Mouse (Mus musculus) liver, adult 2 months (tissue): ENCODE measurements around the gene Ppp3ca. TPM values are rescaled to one million over a fixed set of nuclear protein-coding genes. Genes with fewer than 3 reads are reported as not detected.

Experiments used
- DNase-seq: peaks from one replicate; pipeline ENCODE4 v3.0.0-alpha.2; 2011; ENCODE audit warnings: low read depth, low spot score; ENCODE audit errors: extremely low read depth
- H3K27ac ChIP-seq: fragments of 200-500 bp; replicated peaks from 2 replicates; pipeline ENCODE4 v1.5.1; 2012; ENCODE audit warnings: low read depth, mild to moderate bottlenecking, control low read depth, inconsistent platforms, low read length; ENCODE audit not compliant: insufficient read depth
- H3K27me3 ChIP-seq: fragments of 200-500 bp; 2 replicates; pipeline ENCODE4 v1.6.1; 2012; ENCODE audit warnings: mild to moderate bottlenecking, moderate library complexity, low read length, inconsistent platforms; ENCODE audit not compliant: control insufficient read depth, insufficient read depth
- H3K36me3 ChIP-seq: fragments of 200-500 bp; 2 replicates; pipeline ENCODE4 v1.6.1; 2012; ENCODE audit warnings: low read length, inconsistent platforms; ENCODE audit not compliant: control insufficient read depth, insufficient read depth
- H3K4me1 ChIP-seq: fragments of 200-500 bp; 2 replicates; pipeline ENCODE4 v1.6.1; 2011; ENCODE audit warnings: low read length; ENCODE audit not compliant: control insufficient read depth, insufficient read depth
- H3K4me3 ChIP-seq: fragments of 200-500 bp; 2 replicates; pipeline ENCODE4 v1.5.1; 2011; ENCODE audit warnings: low read depth, mild to moderate bottlenecking, control low read depth, low read length, moderate library complexity; ENCODE audit not compliant: insufficient read depth
- H3K79me2 ChIP-seq: fragments of 200-500 bp; 2 replicates; pipeline ENCODE4 v1.6.1; 2012; ENCODE audit warnings: inconsistent platforms, mild to moderate bottlenecking, low read length, moderate library complexity; ENCODE audit not compliant: control insufficient read depth, insufficient read depth
- H3K9ac ChIP-seq: fragments of 200-500 bp; 2 replicates; pipeline ENCODE4 v1.6.1; 2012; ENCODE audit warnings: low read depth, mild to moderate bottlenecking, control low read depth, inconsistent platforms, low read length
- CTCF ChIP-seq: fragments of 200-500 bp; IDR thresholded peaks from 2 replicates; pipeline ENCODE4 v1.5.1; 2011; ENCODE audit warnings: low read depth, low read length, control low read depth
- POLR2A ChIP-seq: fragments of 200-500 bp; IDR thresholded peaks from 2 replicates; pipeline ENCODE4 v1.6.1; 2011; ENCODE audit warnings: low read length, control low read depth; ENCODE audit not compliant: insufficient read depth; ENCODE audit errors: extremely low read depth
- WGBS: fragments of 180-500 bp; shearing (Covaris S2); methylation state at CpG from one replicate; pipeline ENCODE4 v1.1.7; 2018; 5-methylcytosine and 5-hydroxymethylcytosine counted together
- polyA plus RNA-seq: library from polyadenylated mRNA; depleted of rRNA; stranded (reverse); fragments of >200 nt; gene quantifications from 2 replicates; pipeline ENCODE4 v1.2.3, GENCODE M21; 2012
- total RNA-seq: library from RNA; depleted of rRNA; stranded (reverse); fragments of >200 nt; gene quantifications from 2 replicates; pipeline ENCODE4 v1.2.3, GENCODE M21; 2014

Gene Ppp3ca
- total and polyA plus RNA-seq, 2 experiments: 9.8 to 23.0 TPM

DNA sequence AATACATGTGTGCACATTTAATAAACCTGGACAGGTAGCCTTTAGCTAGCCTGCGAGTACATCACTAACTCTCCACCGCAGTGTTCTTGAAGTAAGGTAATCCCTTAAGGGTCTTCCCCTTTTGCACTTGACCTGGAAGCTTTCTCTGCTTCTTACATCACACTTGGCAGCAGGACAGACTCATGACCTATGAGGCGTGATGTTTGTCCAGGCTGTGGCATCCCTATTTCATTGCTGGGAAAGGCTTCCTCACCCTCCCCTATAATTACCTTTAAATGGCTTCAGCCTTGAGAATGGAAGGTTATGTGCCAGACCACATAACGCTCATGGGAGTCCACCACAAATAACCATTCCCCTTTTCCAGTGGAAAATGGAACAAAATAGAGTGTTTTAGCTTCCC, 145.0 kb downstream of the Ppp3ca start:
- H3K79me2 ChIP-seq: peaks cover 8% of the 10 kb centered on the region; the same call in 1 of the 2 replicates
- H3K27me3 ChIP-seq: no peaks in the 10 kb centered on the region
- WGBS: 67% methylated on average over 4 of the region's 4 CpGs
- no peaks in the 10 kb centered on the region for H3K36me3 ChIP-seq
- no peak overlapping the region for H3K27ac ChIP-seq
- peaks cover 1% of the 10 kb centered on the region; the same call in 1 of the 2 replicates for H3K4me1 ChIP-seq
- H3K9ac ChIP-seq: no peak overlapping the region
- H3K4me3 ChIP-seq: no peak overlapping the region
- TF ChIP-seq POLR2A (no peak), CTCF (no peak)
- peak; percentile 50 for DNase-seq

DNA sequence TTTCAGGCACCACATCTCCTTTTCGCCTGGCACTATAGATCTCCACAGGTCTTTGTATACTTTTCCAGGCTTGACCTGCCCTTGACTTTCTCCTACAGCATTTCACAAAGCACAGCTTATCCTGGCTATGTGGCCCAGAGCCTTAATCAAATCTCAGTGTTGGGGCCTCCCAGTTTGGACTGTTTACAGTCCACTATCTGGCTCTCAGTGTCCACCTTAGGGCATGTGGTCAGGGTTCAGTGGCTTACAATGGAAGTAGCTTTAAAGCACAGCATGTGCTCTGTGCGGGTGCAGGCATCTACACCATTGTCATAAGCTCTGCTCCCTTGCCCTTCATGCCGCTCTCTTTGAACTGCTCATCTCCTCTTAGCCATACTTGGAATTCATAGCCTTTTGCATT, 146.4 kb downstream of the Ppp3ca start:
- Histone ChIP-seq H3K4me3 (no peak overlapping the region), H3K36me3 (no peaks in the 10 kb centered on the region), H3K4me1 (peaks cover 1% of the 10 kb centered on the region; the same call in 1 of the 2 replicates), H3K79me2 (peaks cover 11% of the 10 kb centered on the region; the same call in 1 of the 2 replicates), H3K27ac (no peak overlapping the region), H3K27me3 (no peaks in the 10 kb centered on the region), H3K9ac (no peak overlapping the region)
- 68% methylated on average over 3 of the region's 3 CpGs for WGBS
- DNase-seq: no peak
- TF ChIP-seq POLR2A (no peak), CTCF (no peak)

DNA sequence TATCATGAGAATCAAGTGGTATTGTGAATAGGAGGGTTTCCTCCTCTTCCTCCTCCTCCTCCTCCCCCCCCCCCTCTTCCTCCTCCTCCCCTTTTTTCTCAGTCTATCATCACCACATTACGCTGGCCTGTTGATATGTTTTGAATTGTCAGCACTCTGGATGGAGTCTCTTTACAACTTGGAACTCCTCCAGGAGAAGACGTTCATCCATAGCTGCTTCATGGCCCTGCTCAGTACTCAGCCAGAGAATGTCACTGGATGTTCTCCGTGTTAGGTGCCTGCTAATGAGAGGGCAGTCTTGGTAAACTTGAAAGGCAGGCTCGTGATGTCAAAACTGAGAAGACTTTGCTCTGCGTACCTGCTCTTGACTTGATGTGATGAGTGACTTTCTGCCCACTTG, 149.1 kb downstream of the Ppp3ca start:
- no peak overlapping the region for H3K9ac ChIP-seq
- 67% methylated on average over 5 of the region's 5 CpGs for WGBS
- H3K27ac ChIP-seq: no peak overlapping the region
- peaks cover 1% of the 10 kb centered on the region; the same call in 1 of the 2 replicates for H3K4me1 ChIP-seq
- TF ChIP-seq POLR2A: no peak
- TF ChIP-seq CTCF: no peak
- DNase-seq: no peak
- no peaks in the 10 kb centered on the region for H3K27me3 ChIP-seq
- peaks cover 17% of the 10 kb centered on the region; the same call in 1 of the 2 replicates for H3K79me2 ChIP-seq
- peaks cover 1% of the 10 kb centered on the region; the same call in 1 of the 2 replicates for H3K36me3 ChIP-seq
- no peak overlapping the region for H3K4me3 ChIP-seq

DNA sequence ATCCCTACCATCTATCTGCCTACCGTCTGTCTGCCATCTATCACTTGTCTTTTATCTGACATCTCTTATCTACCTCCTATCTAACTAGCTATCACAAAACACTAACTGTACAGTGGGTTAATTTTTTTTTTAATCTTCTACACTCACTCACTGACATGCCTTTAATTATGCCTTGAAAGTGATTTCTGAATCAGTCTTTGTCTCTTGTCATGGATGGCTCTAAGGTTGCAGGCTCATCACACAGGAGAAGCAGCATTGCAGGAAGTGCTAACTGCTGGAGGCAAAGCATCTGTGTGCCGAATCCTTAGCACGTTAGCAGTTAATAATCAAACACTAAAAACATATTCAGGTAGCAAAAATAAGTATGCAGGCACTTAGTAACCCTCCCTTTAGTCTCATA, 151.1 kb downstream of the Ppp3ca start:
- peaks cover 1% of the 10 kb centered on the region; the same call in 1 of the 2 replicates for H3K36me3 ChIP-seq
- H3K27me3 ChIP-seq: no peaks in the 10 kb centered on the region
- H3K4me3 ChIP-seq: no peak overlapping the region
- 88% methylated on average over 3 of the region's 3 CpGs for WGBS
- H3K9ac ChIP-seq: no peak overlapping the region
- H3K79me2 ChIP-seq: peaks cover 12% of the 10 kb centered on the region; the same call in 1 of the 2 replicates
- H3K4me1 ChIP-seq: no peaks in the 10 kb centered on the region; the same call in 1 of the 2 replicates
- TF ChIP-seq CTCF (no peak), POLR2A (no peak)
- no peak overlapping the region for H3K27ac ChIP-seq
- no peak for DNase-seq

DNA sequence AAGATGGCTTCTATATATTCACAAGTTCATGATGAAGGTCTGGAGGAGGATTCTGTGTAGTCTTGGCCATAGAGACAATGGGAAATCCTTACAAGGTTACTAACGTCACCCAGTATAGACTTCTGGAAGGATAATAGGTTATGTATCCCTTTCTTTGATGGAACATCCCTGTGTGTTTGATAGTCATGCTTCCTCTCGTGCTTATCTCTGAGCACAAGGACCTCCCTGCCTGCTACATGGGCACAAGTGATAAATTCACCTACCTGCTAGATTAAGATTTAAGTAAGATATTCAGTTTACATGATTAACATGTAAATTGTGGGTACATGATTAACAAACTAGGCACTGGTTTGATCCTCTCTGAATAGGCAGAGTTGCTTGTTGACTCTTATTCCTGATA, 152.1 kb downstream of the Ppp3ca start:
- DNase-seq: no peak
- no peak overlapping the region for H3K27ac ChIP-seq
- peaks cover 1% of the 10 kb centered on the region; the same call in 1 of the 2 replicates for H3K36me3 ChIP-seq
- H3K4me3 ChIP-seq: no peak overlapping the region
- TF ChIP-seq CTCF (no peak), POLR2A (no peak)
- WGBS: 87% methylated on average over 2 of the region's 2 CpGs
- H3K27me3 ChIP-seq: no peaks in the 10 kb centered on the region
- peaks cover 9% of the 10 kb centered on the region; the same call in 1 of the 2 replicates for H3K79me2 ChIP-seq
- no peaks in the 10 kb centered on the region; the same call in 1 of the 2 replicates for H3K4me1 ChIP-seq
- H3K9ac ChIP-seq: no peak overlapping the region

DNA sequence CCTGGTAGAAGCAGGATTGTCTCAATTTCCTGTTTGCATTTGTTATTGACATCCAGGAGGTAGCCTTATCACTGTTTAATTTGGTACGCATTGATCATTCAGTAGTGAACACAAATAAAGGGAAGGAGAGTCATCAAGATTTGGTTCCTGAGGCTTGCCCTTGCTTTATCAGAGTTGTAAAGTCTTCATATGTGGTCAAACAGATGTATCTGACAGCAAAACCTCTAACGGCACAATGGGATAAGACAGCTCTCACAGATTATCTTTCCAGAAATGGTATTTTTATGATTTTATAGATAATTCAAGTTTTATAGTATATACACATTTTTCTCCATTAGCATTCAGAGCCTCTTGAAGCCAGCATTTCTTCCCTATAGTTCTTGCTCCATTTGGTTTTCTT, 152.5 kb downstream of the Ppp3ca start:
- no peak for TF ChIP-seq CTCF
- TF ChIP-seq POLR2A: no peak

More for the DNA sequence above, 152.5 kb downstream of the Ppp3ca start:
- no peak overlapping the region for H3K4me3 ChIP-seq
- no peak overlapping the region for H3K9ac ChIP-seq
- no peaks in the 10 kb centered on the region; the same call in 1 of the 2 replicates for H3K4me1 ChIP-seq
- no peak overlapping the region for H3K27ac ChIP-seq
- peaks cover 9% of the 10 kb centered on the region; the same call in 1 of the 2 replicates for H3K79me2 ChIP-seq
- no peak for DNase-seq
- H3K36me3 ChIP-seq: peaks cover 1% of the 10 kb centered on the region; the same call in 1 of the 2 replicates
- H3K27me3 ChIP-seq: no peaks in the 10 kb centered on the region
- 67% methylated on average over 2 of the region's 2 CpGs for WGBS
